Mouse (Mus musculus) heart, embryonic 10.5 days (tissue): ENCODE results near the gene Ptprc. TPM values are rescaled to one million over a fixed set of nuclear protein-coding genes. Genes with fewer than 3 reads are reported as not detected.
A peak's percentile ranks its signal among the peaks of the same experiment; 100 is the strongest.

Experiments used
- DNase-seq: peaks from one replicate; pipeline ENCODE4 v3.0.0-alpha.2; 2017; ENCODE audit warnings: low spot score
- H3K27ac ChIP-seq: fragments of 300-500 bp; sonication (generic); 2 replicates; pipeline ENCODE4 v1.5.1; 2016; ENCODE audit warnings: mild to moderate bottlenecking
- H3K27me3 ChIP-seq: fragments of 300-500 bp; sonication (generic); 2 replicates; pipeline ENCODE4 v1.6.1; 2016; ENCODE audit warnings: mild to moderate bottlenecking; ENCODE audit not compliant: poor library complexity, insufficient read depth, severe bottlenecking
- H3K36me3 ChIP-seq: fragments of 300-500 bp; sonication (generic); 2 replicates; pipeline ENCODE4 v1.6.1; 2016; ENCODE audit warnings: mild to moderate bottlenecking, moderate library complexity
- H3K4me1 ChIP-seq: fragments of 300-500 bp; sonication (generic); 2 replicates; pipeline ENCODE4 v1.6.1; 2016; ENCODE audit warnings: mild to moderate bottlenecking
- H3K4me3 ChIP-seq: fragments of 300-500 bp; sonication (generic); 2 replicates; pipeline ENCODE4 v1.5.1; 2016; ENCODE audit warnings: mild to moderate bottlenecking, moderate library complexity
- H3K9me3 ChIP-seq: fragments of 300-500 bp; sonication (generic); 2 replicates; pipeline ENCODE4 v1.6.1; 2016; ENCODE audit warnings: mild to moderate bottlenecking, moderate library complexity
- WGBS: fragments of 180-500 bp; shearing (Covaris S2); methylation state at CpG from one replicate; pipeline ENCODE4 v1.1.7; 2016; 5-methylcytosine and 5-hydroxymethylcytosine counted together
- polyA plus RNA-seq: library from polyadenylated mRNA; unstranded; fragments of >200 nt; fragmentation: Nextera tagmentation; extraction: Ambion mirVana; gene quantifications from 2 replicates; pipeline ENCODE4 v1.2.1, GENCODE M21; 2016

Gene Ptprc
- polyA plus RNA-seq, 1 experiment from 2014 or later, result 0.57 TPM

GRCm38 (mm10) chr1:138085810-138086209, 89.7 kb downstream of the Ptprc start:
- Histone ChIP-seq H3K9me3 (no peaks in the 10 kb centered on the region), H3K4me1 (no peaks in the 10 kb centered on the region), H3K36me3 (no peaks in the 10 kb centered on the region), H3K27ac (no peak overlapping the region), H3K27me3 (no peaks in the 10 kb centered on the region), H3K4me3 (no peak overlapping the region)
- 14% methylated on average over 1 of the region's 1 CpGs for WGBS
- no peak for DNase-seq

DNA sequence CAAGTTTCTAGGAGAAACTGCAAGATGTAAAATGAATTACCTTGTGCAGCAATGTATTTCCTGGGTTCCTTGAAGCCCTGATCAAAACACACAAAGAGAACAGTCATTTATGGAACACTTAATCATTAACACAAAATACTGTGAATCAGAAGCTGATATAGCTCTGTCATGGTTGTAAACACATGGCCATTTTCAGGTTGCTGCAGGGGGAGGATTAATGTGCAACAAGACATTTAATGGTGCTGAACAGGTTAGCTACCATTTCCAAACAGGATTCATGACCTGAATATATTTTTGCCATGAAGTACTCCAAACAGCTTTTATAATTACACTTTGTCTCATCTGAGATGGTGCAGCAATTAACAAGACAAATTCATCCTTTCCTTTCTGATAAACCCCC, 91.8 kb downstream of the Ptprc start:
- Histone ChIP-seq H3K27me3 (no peaks in the 10 kb centered on the region), H3K27ac (no peak overlapping the region), H3K4me3 (no peak overlapping the region)

DNA sequence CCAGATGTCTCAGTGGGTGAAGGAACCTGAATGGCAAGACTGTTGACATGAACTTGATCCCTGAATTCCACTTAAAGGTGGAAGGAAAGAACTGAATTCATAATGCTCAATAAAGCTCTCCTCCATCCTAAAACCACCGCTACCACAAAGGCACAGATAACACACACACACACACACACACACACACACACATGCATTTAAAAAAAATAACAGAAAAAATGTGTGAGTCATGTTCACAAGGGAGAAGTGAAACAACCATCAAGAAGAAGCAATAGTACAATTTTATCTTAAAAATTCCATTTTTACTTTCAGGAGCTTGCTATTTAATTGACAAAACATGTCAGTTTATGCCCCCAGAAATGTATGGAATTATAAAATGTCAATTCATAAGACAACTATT, 95.2 kb downstream of the Ptprc start:
- Histone ChIP-seq H3K27ac (no peak overlapping the region), H3K36me3 (no peaks in the 10 kb centered on the region), H3K4me1 (no peaks in the 10 kb centered on the region), H3K4me3 (no peak overlapping the region), H3K9me3 (no peaks in the 10 kb centered on the region), H3K27me3 (no peaks in the 10 kb centered on the region)
- DNase-seq, result no peak
- 100% methylated on average over 1 of the region's 1 CpGs for WGBS

More for the DNA sequence above, 91.8 kb downstream of the Ptprc start:
- no peaks in the 10 kb centered on the region for H3K36me3 ChIP-seq
- no peaks in the 10 kb centered on the region for H3K9me3 ChIP-seq
- no peaks in the 10 kb centered on the region for H3K4me1 ChIP-seq
- DNase-seq, result no peak

- Histone ChIP-seq H3K4me3 (no peak overlapping the region), H3K36me3 (no peaks in the 10 kb centered on the region), H3K4me1 (peaks cover 4% of the 10 kb centered on the region; the same call in 1 of the 2 replicates), H3K9me3 (no peaks in the 10 kb centered on the region), H3K27me3 (no peaks in the 10 kb centered on the region), H3K27ac (no peak overlapping the region)
- DNase-seq, result peak; percentile 77
- 37% methylated on average over 10 of the region's 10 CpGs for WGBS
Observed at GRCm38 (mm10) chr1:138044196-138044945, 131.1 kb downstream of the Ptprc start.

- H3K9me3 ChIP-seq, result no peaks in the 10 kb centered on the region
- no peaks in the 10 kb centered on the region for H3K27me3 ChIP-seq
- no peaks in the 10 kb centered on the region for H3K36me3 ChIP-seq
- peaks cover 11% of the 10 kb centered on the region for H3K4me1 ChIP-seq
- no peak for DNase-seq
- 57% methylated on average over 5 of the region's 5 CpGs for WGBS
- no peak overlapping the region for H3K4me3 ChIP-seq
- H3K27ac ChIP-seq, result no peak overlapping the region
Observed at GRCm38 (mm10) chr1:138040556-138040955, 135.0 kb downstream of the Ptprc start.

DNA sequence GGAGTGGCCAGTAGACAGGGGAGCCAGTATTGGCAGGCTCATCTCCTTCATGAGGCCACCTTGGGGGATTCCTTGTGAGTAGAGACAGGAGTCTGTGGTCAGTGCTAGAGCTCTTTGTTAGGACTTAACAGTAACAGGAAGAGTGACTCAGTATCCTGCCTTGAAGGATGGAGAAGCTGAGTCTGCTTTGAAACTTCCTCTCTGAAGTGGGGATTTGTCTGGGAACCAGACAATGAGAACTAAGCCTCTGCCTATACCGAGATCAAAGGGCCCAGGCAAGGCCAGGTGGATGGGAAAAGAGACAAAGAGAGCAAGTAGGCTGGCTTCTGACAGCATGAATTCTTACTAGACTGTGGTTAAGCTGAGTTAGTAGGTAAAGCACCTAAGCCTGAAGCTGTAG, 136.3 kb downstream of the Ptprc start:
- no peak overlapping the region for H3K4me3 ChIP-seq
- WGBS, result 23% methylated on average over 1 of the region's 1 CpGs
- peaks cover 11% of the 10 kb centered on the region for H3K4me1 ChIP-seq
- DNase-seq, result no peak
- H3K9me3 ChIP-seq, result no peaks in the 10 kb centered on the region
- H3K36me3 ChIP-seq, result no peaks in the 10 kb centered on the region
- no peak overlapping the region for H3K27ac ChIP-seq
- no peaks in the 10 kb centered on the region for H3K27me3 ChIP-seq

DNA sequence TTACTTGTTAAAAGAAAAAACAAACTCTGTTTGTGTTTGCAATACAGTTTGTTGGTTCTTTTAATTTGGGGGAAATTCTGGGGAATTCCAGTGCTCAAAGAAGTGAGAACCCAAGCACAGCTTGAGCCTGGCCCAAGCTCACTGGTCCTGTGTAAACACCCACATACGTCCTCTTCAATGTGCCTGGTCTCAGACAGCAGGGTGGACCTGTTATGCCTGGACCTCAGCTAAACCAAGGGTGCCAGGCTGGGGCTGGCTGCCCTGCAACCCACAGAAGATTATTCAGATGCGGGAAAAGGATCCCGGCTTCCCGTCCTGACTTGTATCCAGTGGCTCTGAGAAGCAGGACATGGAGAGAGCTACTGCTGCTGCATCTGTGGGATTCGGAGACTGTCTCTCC, 138.0 kb downstream of the Ptprc start:
- DNase-seq, result no peak
- Histone ChIP-seq H3K4me1 (peaks cover 11% of the 10 kb centered on the region), H3K27me3 (no peaks in the 10 kb centered on the region), H3K27ac (0 out of 2 replicates have a peak overlapping the region, but pooled peaks have one; percentile 29), H3K4me3 (no peak overlapping the region), H3K9me3 (no peaks in the 10 kb centered on the region), H3K36me3 (no peaks in the 10 kb centered on the region)
- WGBS, result 57% methylated on average over 5 of the region's 5 CpGs

DNA sequence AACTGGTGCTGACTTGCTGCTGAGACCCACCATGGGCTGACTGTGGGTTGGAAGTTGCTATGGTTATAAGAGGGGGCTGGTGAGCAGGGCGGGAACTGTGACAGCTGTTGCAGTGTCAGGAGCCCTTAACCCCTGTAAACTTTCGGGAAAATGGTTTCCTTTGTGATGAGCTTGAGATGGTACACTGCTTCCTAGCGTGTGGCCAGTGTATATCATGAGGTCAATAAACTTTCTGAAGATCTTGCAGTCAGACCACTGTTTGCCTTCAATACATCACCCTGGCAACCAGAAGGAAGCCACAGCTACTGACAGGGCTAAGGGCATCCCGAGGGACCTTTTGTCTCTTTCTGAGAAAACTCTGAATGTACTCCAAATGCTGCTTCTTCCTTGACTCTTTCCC, 145.9 kb downstream of the Ptprc start:
- Histone ChIP-seq H3K9me3 (no peaks in the 10 kb centered on the region), H3K27ac (no peak overlapping the region), H3K4me1 (no peaks in the 10 kb centered on the region), H3K4me3 (no peak overlapping the region), H3K27me3 (no peaks in the 10 kb centered on the region), H3K36me3 (no peaks in the 10 kb centered on the region)
- WGBS, result 64% methylated on average over 4 of the region's 4 CpGs
- no peak for DNase-seq

GRCm38 (mm10) chr1:138025298-138025697, 150.2 kb downstream of the Ptprc start:
- Histone ChIP-seq H3K36me3 (no peaks in the 10 kb centered on the region), H3K4me1 (no peaks in the 10 kb centered on the region), H3K4me3 (no peak overlapping the region), H3K9me3 (no peaks in the 10 kb centered on the region), H3K27me3 (no peaks in the 10 kb centered on the region), H3K27ac (no peak overlapping the region)
- DNase-seq, result no peak
- WGBS, result 82% methylated on average over 1 of the region's 1 CpGs

GRCm38 (mm10) chr1:138023601-138024000, 151.9 kb downstream of the Ptprc start:
- H3K27ac ChIP-seq, result no peak overlapping the region
- 67% methylated on average over 4 of the region's 4 CpGs for WGBS

DNA sequence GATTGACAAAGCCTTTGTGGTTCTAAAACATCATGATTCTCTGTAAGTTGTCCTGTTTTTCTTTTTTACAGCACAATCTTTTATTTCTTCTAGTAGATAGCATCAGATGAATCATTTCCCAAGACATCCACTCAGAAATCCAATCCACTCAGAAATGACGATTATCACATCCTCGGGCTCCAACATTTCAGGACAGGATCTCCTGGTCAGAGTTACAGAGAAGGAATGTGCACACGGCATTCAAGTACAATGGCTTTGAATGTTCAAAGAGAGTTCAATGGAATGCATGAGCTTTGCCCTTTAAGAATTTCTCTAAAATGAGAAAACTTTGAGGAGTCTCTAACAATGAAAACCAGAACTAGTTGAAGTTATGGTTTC, 152.6 kb downstream of the Ptprc start:
- 52% methylated on average over 3 of the region's 3 CpGs for WGBS
- no peaks in the 10 kb centered on the region for H3K4me1 ChIP-seq
- no peaks in the 10 kb centered on the region for H3K27me3 ChIP-seq
- DNase-seq, result no peak
- H3K36me3 ChIP-seq, result no peaks in the 10 kb centered on the region
- H3K27ac ChIP-seq, result no peak overlapping the region
- H3K9me3 ChIP-seq, result no peaks in the 10 kb centered on the region
- no peak overlapping the region for H3K4me3 ChIP-seq

More at GRCm38 (mm10) chr1:138023601-138024000, 151.9 kb downstream of the Ptprc start:
- no peak for DNase-seq
- Histone ChIP-seq H3K27me3 (no peaks in the 10 kb centered on the region), H3K4me1 (no peaks in the 10 kb centered on the region), H3K4me3 (no peak overlapping the region), H3K36me3 (no peaks in the 10 kb centered on the region), H3K9me3 (no peaks in the 10 kb centered on the region)

- Histone ChIP-seq H3K27me3 (no peaks in the 10 kb centered on the region), H3K4me1 (no peaks in the 10 kb centered on the region), H3K9me3 (no peaks in the 10 kb centered on the region), H3K36me3 (no peaks in the 10 kb centered on the region), H3K4me3 (no peak overlapping the region), H3K27ac (no peak overlapping the region)
- 76% methylated on average over 11 of the region's 11 CpGs for WGBS
- no peak for DNase-seq
Observed at GRCm38 (mm10) chr1:138021962-138022917, 153.3 kb downstream of the Ptprc start.
